Mouse (Mus musculus): ENCODE results near the gene Rassf7. TPM values are rescaled to one million over a fixed set of nuclear protein-coding genes. Genes with fewer than 3 reads are reported as not detected.

Gene Rassf7
- total and polyA plus RNA-seq, 3 experiments = 7.0 to 9.5 TPM; not detected in 1

DNA sequence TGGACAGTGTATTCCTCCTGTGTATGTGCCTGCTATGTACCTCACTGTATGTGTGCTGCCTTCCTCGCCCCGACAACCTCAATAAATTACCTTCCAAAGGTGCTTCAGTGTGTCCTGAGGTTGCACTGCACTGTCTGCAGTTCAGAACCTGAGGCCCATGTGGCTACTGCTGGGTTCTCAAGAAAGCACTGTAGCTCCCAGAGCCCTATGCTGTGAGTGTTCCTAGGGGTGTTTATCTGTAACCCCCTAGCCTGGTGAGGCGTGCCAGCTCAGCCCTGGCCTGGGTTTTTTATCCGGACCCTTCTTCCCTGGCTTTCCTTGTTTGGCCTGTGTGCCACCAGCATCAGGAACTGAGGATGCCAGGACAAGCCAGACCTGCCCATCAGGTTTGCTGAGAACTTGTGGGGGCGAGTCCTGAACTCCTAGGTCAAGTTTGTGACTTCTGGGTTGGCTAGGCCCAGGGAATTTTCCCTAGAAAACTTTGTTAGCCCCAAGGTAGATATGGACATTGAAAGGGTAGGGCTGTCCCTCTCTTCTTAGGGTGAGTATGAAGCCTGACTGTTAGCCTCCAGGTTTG is 3.0 kb downstream of the Rassf7 start:
- peaks cover 0 to 19% of the 10 kb centered on the region in 2 experiments; a peak in 3 of 4 replicates for H3K4me1 ChIP-seq (ENCODE audit: control insufficient read depth in 1 of 2, insufficient read depth in 2 of 2, low read length in 2 of 2)
- DNase-seq (ENCODE audit: low read depth, low spot score) = no peak
- no peak overlapping the region for H3K27ac ChIP-seq (ENCODE audit: control insufficient read depth, low read depth, low read length)
- no peaks in the 10 kb centered on the region; the same call in 1 of the 2 replicates for H3K79me2 ChIP-seq (ENCODE audit: control insufficient read depth, insufficient read depth, low read length, poor library complexity)
- H3K4me3 ChIP-seq (ENCODE audit: control insufficient read depth in 1 of 2, insufficient read depth in 1 of 2, low read depth in 2 of 2, low read length in 2 of 2) = no peak overlapping the region
- no peaks in the 10 kb centered on the region for H3K27me3 ChIP-seq (ENCODE audit: control insufficient read depth in 1 of 2, insufficient read depth in 2 of 2, low read length in 2 of 2)
- H3K9me3 ChIP-seq (replicated peaks; ENCODE audit: insufficient read depth, low read length) = no peaks in the 10 kb centered on the region
- H3K36me3 ChIP-seq (ENCODE audit: control insufficient read depth in 1 of 2, insufficient read depth in 2 of 2, low read length in 2 of 2) = peaks cover 0 to 6% of the 10 kb centered on the region in 2 experiments; a peak in 2 of 4 replicates
- H3K9ac ChIP-seq (ENCODE audit: control insufficient read depth, low read depth, low read length, poor library complexity, severe bottlenecking) = no peak overlapping the region
- no peak for TF ChIP-seq MYB (IDR thresholded peaks at IDR 0.05; ENCODE audit: low read depth, low read length)
- no peak for TF ChIP-seq ELF1 (IDR thresholded peaks at IDR 0.05; ENCODE audit: low read depth, low read length)
- no peak for TF ChIP-seq ZNF384 (IDR thresholded peaks at IDR 0.05; ENCODE audit: low read depth, low read length)
- no peak for TF ChIP-seq GATA1 (IDR thresholded peaks at IDR 0.05; ENCODE audit: low read depth, low read length)
- TF ChIP-seq BHLHE40 (IDR thresholded peaks at IDR 0.05; ENCODE audit: borderline replicate concordance, low read depth, low read length) = no peak
- no peak for TF ChIP-seq SIN3A (IDR thresholded peaks at IDR 0.05; ENCODE audit: low read length)
- TF ChIP-seq ZC3H11A (IDR thresholded peaks at IDR 0.05; ENCODE audit: low read depth, low read length) = no peak
- TF ChIP-seq CTCF (IDR thresholded peaks at IDR 0.05 in 2 of 3, conservative IDR thresholded peaks at IDR 0.05 in 1 of 3; ENCODE audit: control insufficient read depth in 1 of 3, insufficient read depth in 1 of 3, low read depth in 2 of 3, low read length in 3 of 3, poor library complexity in 1 of 3, severe bottlenecking in 1 of 3) = no peak

DNA sequence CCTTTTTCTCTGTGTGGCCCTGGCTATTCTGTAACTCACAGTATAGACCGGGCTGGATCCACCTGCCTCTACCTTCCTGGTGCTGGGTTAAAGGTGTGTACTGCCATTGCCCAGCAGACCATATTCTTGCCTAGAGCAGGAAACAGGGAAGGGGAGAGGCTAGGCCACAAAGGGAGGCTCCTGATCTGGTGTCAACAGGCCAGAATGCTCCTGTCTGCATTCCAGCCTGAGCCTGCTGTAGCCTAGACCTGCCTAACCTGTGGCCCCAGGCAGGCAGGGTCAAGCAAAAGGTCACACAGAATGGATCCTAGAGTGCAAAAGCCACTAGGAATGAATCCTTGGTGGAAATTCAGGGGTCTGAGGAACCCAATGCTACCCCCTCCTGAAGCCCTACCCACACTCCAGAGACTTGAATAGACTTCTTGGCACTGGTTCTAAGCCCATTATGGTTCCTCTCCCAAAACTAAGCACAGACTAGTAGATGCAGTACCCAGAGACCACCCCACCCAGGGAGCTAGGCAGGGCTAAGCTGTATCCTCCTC is 4.0 kb downstream of the Rassf7 start:
- TF ChIP-seq UBTF (IDR thresholded peaks at IDR 0.05; ENCODE audit: borderline replicate concordance, insufficient read depth, low read depth, low read length) = no peak
- TF ChIP-seq SMC3 (IDR thresholded peaks at IDR 0.05; ENCODE audit: low read depth, low read length) = no peak
- TF ChIP-seq MYB (IDR thresholded peaks at IDR 0.05; ENCODE audit: low read depth, low read length) = no peak
- no peak for TF ChIP-seq TCF12 (IDR thresholded peaks at IDR 0.05; ENCODE audit: low read depth, low read length)
- TF ChIP-seq ZKSCAN1 (IDR thresholded peaks at IDR 0.05; ENCODE audit: low read depth, low read length) = no peak
- TF ChIP-seq JUND (IDR thresholded peaks at IDR 0.05; ENCODE audit: low read depth, low read length) = no peak
- H3K4me1 ChIP-seq (ENCODE audit: control insufficient read depth in 1 of 2, insufficient read depth in 2 of 2, low read length in 2 of 2) = peaks cover 0 to 19% of the 10 kb centered on the region in 2 experiments; a peak in 3 of 4 replicates
- no peaks in the 10 kb centered on the region; the same call in 1 of the 2 replicates for H3K79me2 ChIP-seq (ENCODE audit: control insufficient read depth, insufficient read depth, low read length, poor library complexity)
- H3K9ac ChIP-seq (ENCODE audit: control insufficient read depth, low read depth, low read length, poor library complexity, severe bottlenecking) = no peak overlapping the region
- H3K9me3 ChIP-seq (replicated peaks; ENCODE audit: insufficient read depth, low read length) = no peaks in the 10 kb centered on the region
- DNase-seq (ENCODE audit: low read depth, low spot score) = no peak
- no peak overlapping the region for H3K27ac ChIP-seq (ENCODE audit: control insufficient read depth, low read depth, low read length)
- H3K36me3 ChIP-seq (ENCODE audit: control insufficient read depth in 1 of 2, insufficient read depth in 2 of 2, low read length in 2 of 2) = peaks cover 0 to 6% of the 10 kb centered on the region in 2 experiments; a peak in 2 of 4 replicates
- no peaks in the 10 kb centered on the region for H3K27me3 ChIP-seq (ENCODE audit: control insufficient read depth in 1 of 2, insufficient read depth in 2 of 2, low read length in 2 of 2)
- H3K4me3 ChIP-seq (ENCODE audit: control insufficient read depth in 1 of 2, insufficient read depth in 1 of 2, low read depth in 2 of 2, low read length in 2 of 2) = no peak overlapping the region

- H3K4me1 ChIP-seq (ENCODE audit: control insufficient read depth in 1 of 2, insufficient read depth in 2 of 2, low read length in 2 of 2) = peaks cover 0 to 13% of the 10 kb centered on the region in 2 experiments; a peak in 3 of 4 replicates
- H3K36me3 ChIP-seq (ENCODE audit: control insufficient read depth in 1 of 2, insufficient read depth in 2 of 2, low read length in 2 of 2) = peaks cover 0 to 6% of the 10 kb centered on the region in 2 experiments; a peak in 2 of 4 replicates
- no peaks in the 10 kb centered on the region; the same call in 1 of the 2 replicates for H3K79me2 ChIP-seq (ENCODE audit: control insufficient read depth, insufficient read depth, low read length, poor library complexity)
- H3K27ac ChIP-seq (ENCODE audit: control insufficient read depth, low read depth, low read length) = no peak overlapping the region
- DNase-seq (ENCODE audit: low read depth, low spot score) = no peak
- TF ChIP-seq POLR2A (IDR thresholded peaks at IDR 0.05; ENCODE audit: control insufficient read depth in 1 of 2, insufficient read depth in 1 of 2, low read depth in 1 of 2, low read length in 2 of 2, poor library complexity in 1 of 2) (no peak), TBP (IDR thresholded peaks at IDR 0.05; ENCODE audit: low read depth, low read length) (no peak), ZNF384 (IDR thresholded peaks at IDR 0.05; ENCODE audit: low read depth, low read length) (no peak), GABPA (IDR thresholded peaks at IDR 0.05; ENCODE audit: low read depth, low read length) (no peak), KAT2A (conservative IDR thresholded peaks at IDR 0.05; ENCODE audit: low read depth, low read length) (no peak), SMC3 (IDR thresholded peaks at IDR 0.05; ENCODE audit: low read depth, low read length) (no peak), MAZ (IDR thresholded peaks at IDR 0.05; ENCODE audit: low read depth, low read length) (no peak), ZMIZ1 (IDR thresholded peaks at IDR 0.05; ENCODE audit: low read depth, low read length) (no peak), MYC (IDR thresholded peaks at IDR 0.05; ENCODE audit: low read depth, low read length) (no peak), POLR2AphosphoS5 (IDR thresholded peaks at IDR 0.05; ENCODE audit: borderline replicate concordance, low read depth, low read length) (no peak), ZC3H11A (IDR thresholded peaks at IDR 0.05; ENCODE audit: low read depth, low read length) (no peak), UBTF (IDR thresholded peaks at IDR 0.05; ENCODE audit: borderline replicate concordance, insufficient read depth, low read depth, low read length) (no peak), BHLHE40 (IDR thresholded peaks at IDR 0.05; ENCODE audit: borderline replicate concordance, low read depth, low read length) (no peak), TAL1 (IDR thresholded peaks at IDR 0.05; ENCODE audit: low read length) (no peak), CHD1 (IDR thresholded peaks at IDR 0.05; ENCODE audit: low read depth, low read length) (no peak), RAD21 (IDR thresholded peaks at IDR 0.05; ENCODE audit: low read depth, low read length) (no peak)
- H3K4me3 ChIP-seq (ENCODE audit: control insufficient read depth in 1 of 2, insufficient read depth in 1 of 2, low read depth in 2 of 2, low read length in 2 of 2) = no peak overlapping the region; a peak in 1 of 4 replicates
- no peak overlapping the region for H3K9ac ChIP-seq (ENCODE audit: control insufficient read depth, low read depth, low read length, poor library complexity, severe bottlenecking)
- no peaks in the 10 kb centered on the region for H3K27me3 ChIP-seq (ENCODE audit: control insufficient read depth in 1 of 2, insufficient read depth in 2 of 2, low read length in 2 of 2)
- H3K9me3 ChIP-seq (replicated peaks; ENCODE audit: insufficient read depth, low read length) = no peaks in the 10 kb centered on the region
Observed at GRCm38 (mm10) chr7:141220377-141220776, 4.7 kb downstream of the Rassf7 start.
